In genomic region chr17:3218364-3218763, GRCm38 (mm10) we compare ENCODE assay signal across 12 mouse cellular contexts.
DNase-seq lines count a peak whose midpoint lies in the region; ATAC-seq and TF ChIP-seq lines count a peak whose summit lies in the region.
"Had no signal": no experiment of that assay in that cellular context is flagged by ENCODE, and none has a peak within 500 bp of the region (broad histone marks: within the 10 kb centered on the region; RNA-seq: fewer than 3 reads in every experiment).

No protein-coding gene starts in this region.

- no peak overlapping the region for H3K9ac ChIP-seq in forebrain, postnatal 0 days
- H3K9ac ChIP-seq in lung, postnatal 0 days (replicated peaks; ENCODE audit: low read depth), result no peak overlapping the region
- H3K9ac ChIP-seq: heart, embryonic 12.5 days; liver, embryonic 13.5 days had no signal

- peak; percentile 48; the same call in 1 of the 2 replicates for ATAC-seq in forebrain, postnatal 0 days
- peak; percentile 92 for ATAC-seq in lung, postnatal 0 days
- ATAC-seq: activated CD4-positive, CD25-positive, alpha-beta regulatory T cell, adult 4 months; hindbrain, embryonic 16.5 days had no signal

- DNase-seq in forebrain, postnatal 0 days, result peak; percentile 36
- DNase-seq in forebrain, embryonic 10.5 days (ENCODE audit: extremely low spot score, low spot score), result no peak
- DNase-seq in kidney, adult 2 months, result peak; percentile 67
- no peak for DNase-seq in kidney, postnatal 10 days
- peak; percentile 40 for DNase-seq in adrenal gland, adult 8-10 months
- DNase-seq in lung, postnatal 0 days (ENCODE audit: low spot score), result peak; percentile 93
- DNase-seq in embryo, embryonic 10.5 days (ENCODE audit: low spot score), result no peak
- DNase-seq in layer of hippocampus, adult 11-12 months (ENCODE audit: low spot score), result no peak
- DNase-seq: liver, embryonic 13.5 days had no signal

- H3K4me3 ChIP-seq in forebrain, postnatal 0 days (ENCODE audit: low read depth, low read length), result no peak overlapping the region
- H3K4me3 ChIP-seq in forebrain, embryonic 10.5 days, result no peak overlapping the region
- H3K4me3 ChIP-seq in kidney, adult 2 months (ENCODE audit: insufficient read depth, low read depth, low read length), result no peak overlapping the region
- H3K4me3 ChIP-seq in lung, postnatal 0 days (ENCODE audit: low read depth, low read length), result no peak overlapping the region
- H3K4me3 ChIP-seq: heart, embryonic 12.5 days; liver, embryonic 13.5 days had no signal

- no peak for TF ChIP-seq CTCF in forebrain, postnatal 0 days (IDR thresholded peaks at IDR 0.05; ENCODE audit: low read depth)
- no peak for TF ChIP-seq CTCF in kidney, adult 2 months (conservative IDR thresholded peaks at IDR 0.05; ENCODE audit: insufficient read depth, insufficient read length, low read depth, low read length)
- TF ChIP-seq CTCF in lung, postnatal 0 days (IDR thresholded peaks at IDR 0.05), result no peak

- TF ChIP-seq EP300 in lung, postnatal 0 days (IDR thresholded peaks at IDR 0.05), result peak; percentile 99

- H3K27me3 ChIP-seq in forebrain, postnatal 0 days (ENCODE audit: insufficient read depth, low read length), result no peaks in the 10 kb centered on the region
- no peaks in the 10 kb centered on the region for H3K27me3 ChIP-seq in forebrain, embryonic 10.5 days (ENCODE audit: poor library complexity, severe bottlenecking)
- no peaks in the 10 kb centered on the region for H3K27me3 ChIP-seq in kidney, adult 2 months (replicated peaks; ENCODE audit: control insufficient read depth, insufficient read depth, low read length)
- no peaks in the 10 kb centered on the region for H3K27me3 ChIP-seq in lung, postnatal 0 days (replicated peaks; ENCODE audit: insufficient read depth, low read length)
- H3K27me3 ChIP-seq: heart, embryonic 12.5 days; liver, embryonic 13.5 days had no signal

- 69% methylated on average over 7 of the region's 7 CpGs for WGBS in forebrain, postnatal 0 days
- 96% methylated on average over 7 of the region's 7 CpGs for WGBS in forebrain, embryonic 10.5 days
- 23% methylated on average over 7 of the region's 7 CpGs for WGBS in kidney, adult 2 months
- WGBS in lung, postnatal 0 days, result 34% methylated on average over 6 of the region's 7 CpGs

- TF ChIP-seq POLR2A in kidney, adult 2 months (IDR thresholded peaks at IDR 0.05; ENCODE audit: low read depth, low read length), result no peak

- no peaks in the 10 kb centered on the region for H3K9me3 ChIP-seq in forebrain, postnatal 0 days (ENCODE audit: low read length)
- H3K9me3 ChIP-seq in forebrain, embryonic 10.5 days, result no peaks in the 10 kb centered on the region
- H3K9me3 ChIP-seq in lung, postnatal 0 days (ENCODE audit: low read length), result no peaks in the 10 kb centered on the region
- H3K9me3 ChIP-seq: heart, embryonic 12.5 days; liver, embryonic 13.5 days had no signal

- H3K27ac ChIP-seq in forebrain, postnatal 0 days (ENCODE audit: low read depth, low read length), result no peak overlapping the region
- H3K27ac ChIP-seq in forebrain, embryonic 10.5 days, result no peak overlapping the region
- no peak overlapping the region for H3K27ac ChIP-seq in kidney, adult 2 months (ENCODE audit: insufficient read depth, low read depth, low read length)
- H3K27ac ChIP-seq in lung, postnatal 0 days (ENCODE audit: low read length), result peak overlapping the region; percentile 71
- H3K27ac ChIP-seq: liver, embryonic 13.5 days had no signal

- H3K4me1 ChIP-seq in forebrain, postnatal 0 days (ENCODE audit: insufficient read depth), result peaks cover 7% of the 10 kb centered on the region; the same call in 1 of the 2 replicates
- H3K4me1 ChIP-seq in forebrain, embryonic 10.5 days, result no peaks in the 10 kb centered on the region
- peaks cover 8% of the 10 kb centered on the region; the same call in 1 of the 2 replicates for H3K4me1 ChIP-seq in kidney, adult 2 months (ENCODE audit: control insufficient read depth, insufficient read depth, low read length)
- peaks cover 3% of the 10 kb centered on the region; the same call in 1 of the 2 replicates for H3K4me1 ChIP-seq in lung, postnatal 0 days (ENCODE audit: insufficient read depth, low read depth, low read length)

- H3K36me3 ChIP-seq in forebrain, postnatal 0 days (ENCODE audit: insufficient read depth), result peaks cover 10% of the 10 kb centered on the region; the same call in 1 of the 2 replicates
- peaks cover 48% of the 10 kb centered on the region for H3K36me3 ChIP-seq in forebrain, embryonic 10.5 days (replicated peaks)
- H3K36me3 ChIP-seq in kidney, adult 2 months (ENCODE audit: control insufficient read depth, insufficient read depth, low read length), result no peaks in the 10 kb centered on the region; the same call in 1 of the 2 replicates
- H3K36me3 ChIP-seq in lung, postnatal 0 days (ENCODE audit: insufficient read depth, low read length), result no peaks in the 10 kb centered on the region

- no peak overlapping the region for H3K4me2 ChIP-seq in forebrain, postnatal 0 days (ENCODE audit: low read depth)
- no peak overlapping the region for H3K4me2 ChIP-seq in lung, postnatal 0 days (replicated peaks; ENCODE audit: low read depth, low read length)
- H3K4me2 ChIP-seq: heart, embryonic 12.5 days; liver, embryonic 13.5 days had no signal

Comparison
In these comparisons a context has a peak if more than half of its experiments do, and no peak if none do; other contexts are left out.
1. DNase-seq: peak in forebrain, postnatal 0 days (single experiment), kidney, adult 2 months (single experiment), adrenal gland, adult 8-10 months (single experiment) and lung, postnatal 0 days (single experiment); none in forebrain, embryonic 10.5 days (single experiment), kidney, postnatal 10 days (single experiment), embryo, embryonic 10.5 days (single experiment) and layer of hippocampus, adult 11-12 months (single experiment).